11 mouse cellular contexts compared by ENCODE assay signal in the genomic region with DNA sequence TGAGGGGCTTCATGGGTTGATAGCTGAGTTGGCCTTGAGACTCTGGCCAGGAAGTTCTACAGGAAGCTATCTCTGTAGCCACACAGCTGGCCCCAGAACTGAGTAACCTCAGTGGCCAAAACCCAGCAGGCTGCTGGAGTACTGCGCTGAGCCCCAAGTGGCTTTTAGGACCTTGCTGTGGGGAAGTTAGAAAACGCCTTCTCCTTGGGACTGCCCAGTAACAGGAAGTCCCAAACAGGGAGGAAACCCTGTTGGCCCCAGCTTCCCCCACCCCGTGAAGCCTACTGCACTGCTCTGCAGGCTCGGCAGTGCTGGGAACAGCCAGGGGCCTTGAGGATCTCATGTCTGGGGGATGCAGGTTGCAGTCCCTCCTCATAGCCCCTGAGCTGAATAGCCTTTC. TPM values are rescaled to one million over a fixed set of nuclear protein-coding genes. Genes with fewer than 3 reads are reported as not detected.
DNase-seq lines count a peak whose midpoint lies in the region; ATAC-seq and TF ChIP-seq lines count a peak whose summit lies in the region.
"Had no signal": no experiment of that assay in that cellular context is flagged by ENCODE, and none has a peak within 500 bp of the region (broad histone marks: within the 10 kb centered on the region; RNA-seq: fewer than 3 reads in every experiment).

No protein-coding gene starts in this region.

- H3K36me3 ChIP-seq in megakaryocyte, embryonic 14.5 days (replicated peaks; ENCODE audit: low read length), result peaks cover 50% of the 10 kb centered on the region

- H3K27ac ChIP-seq in left cerebral cortex, adult 2 months, result no peak overlapping the region

- H3K27me3 ChIP-seq in megakaryocyte, embryonic 14.5 days (replicated peaks), result peaks cover 2% of the 10 kb centered on the region

- no peak for DNase-seq in left cerebral cortex, adult 2 months (ENCODE audit: extremely low spot score in 1 of 2, low spot score in 2 of 2)
- DNase-seq in right cerebral cortex, postnatal 10 days (ENCODE audit: low spot score in 2 of 2), result no peak
- DNase-seq in right cerebral cortex, postnatal 4 days, result no peak
- DNase-seq: cerebellum, adult 8-10 months; gastrocnemius, postnatal 36 days; kidney, adult 8-10 months had no signal

- TF ChIP-seq CTCF in left cerebral cortex, adult 2 months (IDR thresholded peaks at IDR 0.05), result no peak

- H3K9me3 ChIP-seq in megakaryocyte, embryonic 14.5 days, result no peaks in the 10 kb centered on the region

- H3K4me1 ChIP-seq in megakaryocyte, embryonic 14.5 days, result peaks cover 94% of the 10 kb centered on the region

- ATAC-seq in CD4-positive, CD25-positive, alpha-beta regulatory T cell, adult 4 months, result peak; percentile 43
- ATAC-seq in activated CD4-positive, CD25-positive, alpha-beta regulatory T cell, adult 4 months, result peak; percentile 50
- peak; percentile 30 for ATAC-seq in inflammation-experienced regulatory T-cells, adult 6 months

- H3K4me3 ChIP-seq in megakaryocyte, embryonic 14.5 days (replicated peaks), result peak overlapping the region; percentile 90
- H3K4me3 ChIP-seq in left cerebral cortex, adult 2 months, result no peak overlapping the region
- H3K4me3 ChIP-seq: myocyte had no signal

- intact Hi-C loops in left cerebral cortex, adult 2 months (cut with DNase I), result no loop called here

RNA-seq across cellular contexts. Expression of gene Sh3bp2, which starts 17.5 kb away (rescaled TPM):
- 10 to 100 TPM in 1 of 2 experiments, 1 to 10 TPM in 1; 6.0 to 18.6 TPM for polyA plus RNA-seq in CD4-positive, CD25-positive, alpha-beta regulatory T cell, adult 4 months (2017; shearing (Covaris generic))
- 1 to 10 TPM; 4.0 to 9.6 TPM for polyA plus RNA-seq in activated CD4-positive, CD25-positive, alpha-beta regulatory T cell, adult 4 months (2017; shearing (Covaris generic))
- polyA plus RNA-seq in inflammation-experienced regulatory T-cells, adult 6 months (2017; shearing (Covaris generic)), result 10 to 100 TPM in 2 of 3 experiments, 1 to 10 TPM in 1; 4.0 to 15.0 (median 10.2) TPM
- 8.6 and 17.1 TPM in 2 replicates for polyA plus RNA-seq in megakaryocyte, embryonic 14.5 days (2012; ENCODE audit: insufficient read depth, low replicate concordance)
- total RNA-seq in left cerebral cortex, adult 2 months (2021), result 1 to 10 TPM; 3.4 to 3.9 TPM

RNA-seq across cellular contexts. Expression of gene Tnip2, which starts 29.3 kb away (rescaled TPM):
- polyA plus RNA-seq in CD4-positive, CD25-positive, alpha-beta regulatory T cell, adult 4 months (2017; shearing (Covaris generic)), result 10 to 100 TPM; 26.9 to 31.4 TPM
- 10 to 100 TPM; 23.4 to 24.8 TPM for polyA plus RNA-seq in activated CD4-positive, CD25-positive, alpha-beta regulatory T cell, adult 4 months (2017; shearing (Covaris generic))
- 10 to 100 TPM; 19.0 to 32.4 (median 27.2) TPM for polyA plus RNA-seq in inflammation-experienced regulatory T-cells, adult 6 months (2017; shearing (Covaris generic))
- 2.0 and 7.5 TPM in 2 replicates for polyA plus RNA-seq in megakaryocyte, embryonic 14.5 days (2012; ENCODE audit: insufficient read depth, low replicate concordance)
- total RNA-seq in left cerebral cortex, adult 2 months (2021), result 10 to 100 TPM; 20.2 to 21.8 TPM

RNA-seq across cellular contexts. Expression of gene Add1, which starts 30.4 kb away (rescaled TPM):
- polyA plus RNA-seq in CD4-positive, CD25-positive, alpha-beta regulatory T cell, adult 4 months (2017; shearing (Covaris generic)), result 100 to 1,000 TPM; 117 to 179 TPM
- polyA plus RNA-seq in activated CD4-positive, CD25-positive, alpha-beta regulatory T cell, adult 4 months (2017; shearing (Covaris generic)), result 100 to 1,000 TPM in 1 of 2 experiments, 10 to 100 TPM in 1; 98.4 to 118 TPM
- 100 to 1,000 TPM in 1 of 3 experiments, 10 to 100 TPM in 2; 91.1 to 101 (median 93.7) TPM for polyA plus RNA-seq in inflammation-experienced regulatory T-cells, adult 6 months (2017; shearing (Covaris generic))
- 255 and 447 TPM in 2 replicates for polyA plus RNA-seq in megakaryocyte, embryonic 14.5 days (2012; ENCODE audit: insufficient read depth, low replicate concordance)
- total RNA-seq in left cerebral cortex, adult 2 months (2021), result 100 to 1,000 TPM; 409 to 413 TPM
